Mouse (Mus musculus) testis, adult 2 months (tissue): ENCODE measurements around the gene Ptrh1. TPM values are rescaled to one million over a fixed set of nuclear protein-coding genes. Genes with fewer than 3 reads are reported as not detected.

ENCODE experiments used
- H3K27ac ChIP-seq: fragments of 200-500 bp; 2 replicates; pipeline ENCODE4 v1.5.1; 2012; ENCODE audit warnings: low read depth, low read length; ENCODE audit not compliant: control insufficient read depth, insufficient read depth
- H3K27me3 ChIP-seq: fragments of 200-500 bp; 2 replicates; pipeline ENCODE4 v1.6.1; 2012; ENCODE audit warnings: mild to moderate bottlenecking, low read length, moderate library complexity; ENCODE audit not compliant: control insufficient read depth, insufficient read depth
- H3K36me3 ChIP-seq: fragments of 200-500 bp; 2 replicates; pipeline ENCODE4 v1.6.1; 2012; ENCODE audit warnings: mild to moderate bottlenecking, low read length; ENCODE audit not compliant: control insufficient read depth, insufficient read depth
- H3K4me1 ChIP-seq: fragments of 200-500 bp; 2 replicates; pipeline ENCODE4 v1.6.1; 2012; ENCODE audit warnings: low read length; ENCODE audit not compliant: control insufficient read depth, insufficient read depth
- H3K4me3 ChIP-seq: fragments of 200-500 bp; 2 replicates; pipeline ENCODE4 v1.5.1; 2012; ENCODE audit warnings: low read depth, mild to moderate bottlenecking, low read length, moderate library complexity, mixed read lengths; ENCODE audit not compliant: control insufficient read depth
- CTCF ChIP-seq: fragments of 200-500 bp; IDR thresholded peaks from 2 replicates; pipeline ENCODE4 v1.5.1; 2012; ENCODE audit warnings: low read depth, mild to moderate bottlenecking, inconsistent platforms, low read length, moderate library complexity; ENCODE audit not compliant: control insufficient read depth, insufficient read depth, insufficient replicate concordance
- POLR2A ChIP-seq: fragments of 200-500 bp; IDR thresholded peaks from 2 replicates; pipeline ENCODE4 v1.6.1; 2012; ENCODE audit warnings: low read depth, mild to moderate bottlenecking, inconsistent platforms, low read length, moderate library complexity; ENCODE audit not compliant: control insufficient read depth
- polyA plus RNA-seq: library from polyadenylated mRNA; depleted of rRNA; stranded (reverse); fragments of >200 nt; gene quantifications from 2 replicates; pipeline ENCODE4 v1.2.3, GENCODE M21; 2012

Ptrh1 gene
- polyA plus RNA-seq, 1 experiment: 24.7 TPM

GRCm38 (mm10) chr2:32768661-32769285 is 6.8 kb upstream of the Ptrh1 start:
- Histone ChIP-seq H3K27ac (no peak overlapping the region), H3K4me3 (no peak overlapping the region), H3K36me3 (no peaks in the 10 kb centered on the region), H3K27me3 (no peaks in the 10 kb centered on the region), H3K4me1 (peaks cover 7% of the 10 kb centered on the region)
- TF ChIP-seq POLR2A (no peak), CTCF (no peak)

DNA sequence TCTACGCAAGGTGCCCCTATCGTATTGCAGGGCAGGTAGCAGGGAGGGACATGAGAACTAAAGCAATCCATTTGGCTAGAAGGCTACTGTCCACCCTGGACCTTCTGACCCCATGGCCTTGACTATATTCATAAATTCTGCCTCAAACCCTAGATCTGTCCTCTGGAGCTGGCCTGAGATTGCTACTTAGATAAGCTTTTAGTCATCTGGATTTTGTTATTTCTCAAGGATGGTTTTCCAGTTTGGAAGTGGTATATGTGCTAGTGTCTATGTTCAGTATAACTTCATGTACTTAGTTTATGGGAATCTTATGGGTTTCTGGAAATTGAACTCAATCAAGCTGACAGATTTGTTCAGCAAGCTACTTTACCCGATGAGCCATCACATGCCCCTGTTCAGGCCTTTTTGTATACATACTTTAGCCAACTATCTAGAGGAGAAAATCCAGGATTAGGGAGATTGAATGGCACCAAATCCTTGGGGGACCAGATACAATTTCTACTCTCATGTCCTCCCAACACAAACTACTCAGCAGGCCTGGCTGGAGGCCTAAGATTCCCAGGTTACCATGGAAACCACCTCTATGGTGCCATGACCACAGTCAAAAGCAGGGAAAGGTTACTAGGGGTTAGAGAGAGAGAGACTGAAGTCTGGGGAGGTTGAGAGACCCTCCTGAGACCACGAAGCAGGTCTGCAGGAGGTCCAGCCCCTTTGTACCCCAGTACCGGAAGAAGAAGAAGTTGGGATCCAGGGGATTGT is 6.1 kb upstream of the Ptrh1 start:
- Histone ChIP-seq H3K36me3 (no peaks in the 10 kb centered on the region), H3K4me3 (no peak overlapping the region), H3K27ac (no peak overlapping the region), H3K4me1 (peaks cover 7% of the 10 kb centered on the region), H3K27me3 (no peaks in the 10 kb centered on the region)
- no peak for TF ChIP-seq CTCF
- TF ChIP-seq POLR2A: no peak

GRCm38 (mm10) chr2:32771886-32772285 is 3.7 kb upstream of the Ptrh1 start:
- TF ChIP-seq POLR2A (no peak), CTCF (no peak)
- Histone ChIP-seq H3K27me3 (no peaks in the 10 kb centered on the region), H3K36me3 (no peaks in the 10 kb centered on the region), H3K4me1 (peaks cover 14% of the 10 kb centered on the region), H3K4me3 (no peak overlapping the region), H3K27ac (no peak overlapping the region)

GRCm38 (mm10) chr2:32772626-32773279 is 2.8 kb upstream of the Ptrh1 start:
- H3K4me3 ChIP-seq: no peak overlapping the region
- peaks cover 14% of the 10 kb centered on the region for H3K4me1 ChIP-seq
- H3K27me3 ChIP-seq: no peaks in the 10 kb centered on the region
- TF ChIP-seq CTCF: no peak
- TF ChIP-seq POLR2A: no peak
- H3K36me3 ChIP-seq: no peaks in the 10 kb centered on the region
- no peak overlapping the region for H3K27ac ChIP-seq

DNA sequence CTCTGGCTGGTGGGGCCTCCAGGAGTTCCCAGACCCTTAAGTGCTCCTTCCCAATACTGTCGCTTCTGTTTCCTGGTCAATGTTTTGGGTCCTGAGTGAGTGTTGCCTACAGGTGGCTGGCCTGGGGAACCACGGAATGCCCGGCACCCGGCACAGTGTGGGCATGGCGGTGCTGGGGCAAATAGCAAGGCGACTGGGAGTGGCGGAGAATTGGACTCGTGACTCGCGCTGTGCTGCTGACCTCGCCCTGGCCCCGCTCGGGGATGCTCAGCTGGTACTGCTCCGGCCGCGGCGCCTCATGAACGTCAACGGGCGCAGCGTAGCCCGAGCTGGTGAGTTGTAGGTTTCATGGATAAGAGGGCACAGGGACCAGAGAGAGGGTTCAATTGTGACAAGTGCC is 606 bp downstream of the Ptrh1 start:
- no peak overlapping the region; the same call in 1 of the 2 replicates for H3K27ac ChIP-seq
- no peak for TF ChIP-seq CTCF
- TF ChIP-seq POLR2A: no peak
- H3K27me3 ChIP-seq: no peaks in the 10 kb centered on the region
- peak overlapping the region; percentile 95 for H3K4me3 ChIP-seq
- H3K4me1 ChIP-seq: peaks cover 9% of the 10 kb centered on the region
- no peaks in the 10 kb centered on the region for H3K36me3 ChIP-seq

GRCm38 (mm10) chr2:32778081-32778480 is 2.5 kb downstream of the Ptrh1 start:
- TF ChIP-seq POLR2A (no peak), CTCF (no peak)

GRCm38 (mm10) chr2:32779131-32779530 is 3.5 kb downstream of the Ptrh1 start:
- no peaks in the 10 kb centered on the region for H3K27me3 ChIP-seq
- no peaks in the 10 kb centered on the region for H3K36me3 ChIP-seq
- peaks cover 14% of the 10 kb centered on the region for H3K4me1 ChIP-seq
- no peak overlapping the region for H3K27ac ChIP-seq
- TF ChIP-seq POLR2A (no peak), CTCF (peak; percentile 76; the same call in 1 of the 2 replicates)
- H3K4me3 ChIP-seq: no peak overlapping the region

More at GRCm38 (mm10) chr2:32778081-32778480, 2.5 kb downstream of the Ptrh1 start:
- no peak overlapping the region for H3K27ac ChIP-seq
- H3K27me3 ChIP-seq: no peaks in the 10 kb centered on the region
- no peaks in the 10 kb centered on the region for H3K36me3 ChIP-seq
- peaks cover 11% of the 10 kb centered on the region for H3K4me1 ChIP-seq
- no peak overlapping the region for H3K4me3 ChIP-seq
